Mouse (Mus musculus) erythroid progenitor cell, adult 5-6 weeks (primary cell): ENCODE results near the gene Sec14l2. TPM values are rescaled to one million over a fixed set of nuclear protein-coding genes. Genes with fewer than 3 reads are reported as not detected.

Source experiments
- ATAC-seq: replicated peaks from 2 replicates; pipeline ENCODE4 v1.8.0; 2016; ENCODE audit warnings: moderate number of reproducible peaks, mild to moderate bottlenecking, moderate TSS enrichment, inconsistent platforms; ENCODE audit not compliant: poor library complexity, low FRiP score, severe bottlenecking
- total RNA-seq, 2 experiments: library from RNA; stranded (forward) in 1 of 2; stranded (reverse) in 1 of 2; fragments of 150-400 nt in 1 of 2; fragments of 186-747, 209-891 nt in 1 of 2; gene quantifications; 2 replicates each; pipeline versions ENCODE4 v1.2.3 to v1.2.4; 2015 to 2017; ENCODE audit warnings: low replicate concordance in 2 of 2

Gene Sec14l2
- total RNA-seq, 2 experiments from 2014 or later = 17.6 to 41.5 TPM

- ATAC-seq = no peak
These were observed 17.8 kb downstream of the Sec14l2 start for GRCm38 (mm10) chr11:4105444-4105843.

GRCm38 (mm10) chr11:4104989-4105388 lies 18.2 kb downstream of the Sec14l2 start:
- no peak for ATAC-seq

- no peak for ATAC-seq
These were observed 19.7 kb downstream of the Sec14l2 start for GRCm38 (mm10) chr11:4103522-4103921.

- ATAC-seq = no peak
These were observed 21.4 kb downstream of the Sec14l2 start for GRCm38 (mm10) chr11:4101851-4102250.

- ATAC-seq = no peak
These were observed 23.8 kb downstream of the Sec14l2 start for GRCm38 (mm10) chr11:4099447-4099846.

GRCm38 (mm10) chr11:4098816-4099215 lies 24.4 kb downstream of the Sec14l2 start:
- ATAC-seq = no peak

- no peak for ATAC-seq
These were observed 25.1 kb downstream of the Sec14l2 start for GRCm38 (mm10) chr11:4098120-4098519.

- ATAC-seq = 0 out of 2 replicates have a peak, but pooled peaks have one; percentile 8
These were observed 26.1 kb downstream of the Sec14l2 start for GRCm38 (mm10) chr11:4097091-4097621.

- ATAC-seq = peak; percentile 88
These were observed 26.9 kb downstream of the Sec14l2 start for GRCm38 (mm10) chr11:4096054-4096984.

- peak; percentile 30 for ATAC-seq
These were observed 27.8 kb downstream of the Sec14l2 start, which contains the start of gene Mtfp1 for GRCm38 (mm10) chr11:4095171-4096053. Mtfp1 (minus strand) TSS chr11:4095445.

GRCm38 (mm10) chr11:4094378-4095170 lies 28.6 kb downstream of the Sec14l2 start:
- peak; percentile 45 for ATAC-seq

GRCm38 (mm10) chr11:4093459-4094377 lies 29.5 kb downstream of the Sec14l2 start:
- ATAC-seq = no peak

- ATAC-seq = no peak
These were observed 35.9 kb downstream of the Sec14l2 start for GRCm38 (mm10) chr11:4087267-4087666.

- ATAC-seq = no peak
These were observed 37.0 kb downstream of the Sec14l2 start for GRCm38 (mm10) chr11:4086246-4086645.

- peak; percentile 50; the same call in 1 of the 2 replicates for ATAC-seq
These were observed 39.7 kb downstream of the Sec14l2 start for GRCm38 (mm10) chr11:4083316-4084078.

- ATAC-seq = peak; percentile 79
These were observed 43.0 kb downstream of the Sec14l2 start for GRCm38 (mm10) chr11:4080219-4080618.

- no peak for ATAC-seq
These were observed 44.8 kb downstream of the Sec14l2 start for GRCm38 (mm10) chr11:4078267-4078933.
